Mouse (Mus musculus): ENCODE measurements around the gene Zfp277. TPM values are rescaled to one million over a fixed set of nuclear protein-coding genes. Genes with fewer than 3 reads are reported as not detected.
A peak's percentile ranks its signal among the peaks of the same experiment; 100 is the strongest.

Gene Zfp277
- polyA plus RNA-seq, 1 experiment, result 1.5 TPM

DNA sequence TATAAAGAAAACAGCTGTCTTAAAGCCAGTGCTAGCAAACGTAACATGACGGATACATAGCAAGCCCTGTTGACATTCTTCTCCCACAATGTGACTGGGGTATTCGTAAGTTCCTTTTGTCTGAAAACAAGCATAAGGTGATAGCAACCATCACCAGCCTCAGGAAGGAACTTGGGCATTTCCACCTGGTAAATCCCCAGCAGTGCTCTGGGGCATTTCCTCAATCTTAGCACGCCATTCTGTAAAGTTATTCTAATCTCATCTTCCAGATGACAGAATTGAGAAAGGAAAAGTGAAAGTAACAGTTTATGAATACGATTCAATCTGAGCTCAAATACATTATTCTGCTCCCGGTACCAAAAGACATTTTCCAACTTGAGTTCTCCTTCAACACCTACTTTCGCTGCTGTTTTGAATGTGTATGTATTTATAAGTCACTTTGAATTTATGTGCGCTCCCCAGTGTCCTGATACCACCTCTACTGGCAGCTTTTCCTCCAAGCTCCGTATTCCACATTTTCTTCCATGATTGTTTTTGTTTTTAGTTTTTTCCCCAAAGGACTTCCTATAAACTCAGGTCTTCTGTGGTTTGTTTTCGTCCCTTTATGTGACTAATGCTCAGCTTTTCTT lies 64.4 kb downstream of the Zfp277 start:
- H3K27me3 ChIP-seq (replicated peaks), result no peaks in the 10 kb centered on the region
- H3K4me1 ChIP-seq, result peaks cover 18% of the 10 kb centered on the region
- no peaks in the 10 kb centered on the region for H3K9me3 ChIP-seq
- H3K4me3 ChIP-seq (replicated peaks), result peak overlapping the region; percentile 81
- H3K36me3 ChIP-seq (replicated peaks; ENCODE audit: low read length), result peaks cover 11% of the 10 kb centered on the region
- TF ChIP-seq GATA1 (IDR thresholded peaks at IDR 0.05; ENCODE audit: borderline replicate concordance, low read length), result no peak
- no peak for TF ChIP-seq FLI1 (IDR thresholded peaks at IDR 0.05; ENCODE audit: low read length)

DNA sequence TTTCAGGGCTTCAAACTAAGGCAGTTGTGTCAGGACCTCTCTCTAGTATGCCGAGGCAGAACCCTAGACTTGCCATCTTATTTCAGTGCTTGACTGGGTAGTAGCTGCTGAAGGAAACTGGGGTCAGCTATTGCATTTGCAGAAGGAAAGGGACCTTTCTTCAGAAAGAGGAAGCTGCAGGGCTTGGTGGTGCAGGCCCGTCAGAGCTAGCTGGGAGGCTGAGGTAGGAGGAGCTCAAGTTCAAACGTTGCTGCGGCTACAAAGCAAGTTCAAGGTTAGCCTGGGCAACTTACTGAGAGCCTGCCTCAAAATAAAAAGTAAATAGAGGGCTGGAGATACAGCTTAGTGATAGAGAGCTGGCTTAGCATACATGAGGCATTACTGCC lies 66.2 kb downstream of the Zfp277 start:
- Histone ChIP-seq H3K9me3 (no peaks in the 10 kb centered on the region), H3K27me3 (replicated peaks) (no peaks in the 10 kb centered on the region), H3K4me3 (replicated peaks) (no peak overlapping the region), H3K4me1 (peaks cover 18% of the 10 kb centered on the region), H3K36me3 (replicated peaks; ENCODE audit: low read length) (peaks cover 11% of the 10 kb centered on the region)
- TF ChIP-seq GATA1 (IDR thresholded peaks at IDR 0.05; ENCODE audit: borderline replicate concordance, low read length) (no peak), FLI1 (IDR thresholded peaks at IDR 0.05; ENCODE audit: low read length) (no peak)

DNA sequence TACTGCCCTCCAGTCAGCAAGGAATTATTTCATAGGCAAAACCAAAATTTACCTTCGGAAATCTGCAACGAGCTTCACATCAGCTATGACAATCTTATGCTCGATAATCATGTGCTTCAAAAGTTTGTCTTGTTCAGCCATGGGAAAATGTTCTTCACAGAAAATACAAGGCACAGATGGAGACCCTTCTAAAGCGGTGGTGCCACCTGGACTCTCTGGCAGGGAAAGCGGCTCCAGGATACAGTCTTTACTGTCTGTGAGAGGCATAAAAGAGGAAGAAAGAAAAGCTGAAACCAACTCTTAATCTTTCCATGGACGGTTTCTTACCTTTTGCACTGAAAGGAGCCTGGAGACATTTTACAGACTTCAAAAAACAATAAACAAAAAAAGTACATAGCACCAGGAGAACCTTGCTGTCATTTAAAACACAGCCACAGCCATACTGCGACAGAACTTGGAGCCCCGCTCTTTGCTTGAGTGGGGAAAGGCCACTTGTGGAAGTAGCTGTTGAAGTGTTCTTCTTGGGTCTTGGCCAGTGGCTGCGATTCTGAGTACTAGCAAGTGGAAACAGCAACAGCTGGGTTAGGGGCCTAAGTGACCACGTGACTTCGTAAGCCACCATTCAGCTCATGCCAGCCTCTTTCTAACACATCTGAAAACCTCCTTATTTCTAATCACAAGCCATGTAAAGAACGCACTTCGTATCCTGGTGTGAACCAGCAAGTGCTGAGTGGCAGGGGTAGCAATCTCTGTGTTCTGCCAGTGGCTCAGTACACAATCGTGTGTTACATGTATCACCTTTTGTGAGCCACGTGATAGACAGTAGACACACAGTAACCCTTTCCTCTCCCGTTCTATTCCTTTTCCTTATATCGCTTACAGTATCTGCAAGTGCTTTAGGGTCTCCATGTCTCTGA lies 66.8 kb downstream of the Zfp277 start:
- Histone ChIP-seq H3K4me3 (replicated peaks) (no peak overlapping the region), H3K9me3 (no peaks in the 10 kb centered on the region), H3K4me1 (peaks cover 18% of the 10 kb centered on the region), H3K36me3 (replicated peaks; ENCODE audit: low read length) (peaks cover 11% of the 10 kb centered on the region), H3K27me3 (replicated peaks) (no peaks in the 10 kb centered on the region)
- TF ChIP-seq GATA1 (IDR thresholded peaks at IDR 0.05; ENCODE audit: borderline replicate concordance, low read length), result no peak
- TF ChIP-seq FLI1 (IDR thresholded peaks at IDR 0.05; ENCODE audit: low read length), result no peak

DNA sequence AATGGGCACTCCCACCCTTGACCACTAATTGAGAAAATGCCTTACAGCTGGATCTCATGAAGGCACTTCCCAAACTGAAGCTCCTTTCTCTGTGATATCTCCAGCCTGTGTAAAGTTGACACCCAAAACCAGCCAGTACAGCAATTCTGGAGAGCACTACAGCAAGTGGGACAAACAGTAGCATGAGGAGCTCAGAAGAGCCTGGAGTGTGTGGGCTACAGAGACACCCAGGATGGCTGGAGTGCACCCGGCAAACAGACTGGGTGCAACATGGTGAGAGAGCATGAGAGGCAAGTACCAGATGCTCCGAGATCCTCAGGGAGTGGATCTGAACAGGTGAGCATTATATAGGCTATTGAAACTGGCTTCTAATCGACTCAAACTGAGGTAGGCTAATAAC lies 93.8 kb downstream of the Zfp277 start:
- no peaks in the 10 kb centered on the region for H3K4me1 ChIP-seq
- peaks cover 5% of the 10 kb centered on the region for H3K36me3 ChIP-seq (replicated peaks; ENCODE audit: low read length)
- no peaks in the 10 kb centered on the region for H3K9me3 ChIP-seq
- no peak overlapping the region for H3K4me3 ChIP-seq (replicated peaks)
- no peak for TF ChIP-seq GATA1 (IDR thresholded peaks at IDR 0.05; ENCODE audit: borderline replicate concordance, low read length)
- TF ChIP-seq FLI1 (IDR thresholded peaks at IDR 0.05; ENCODE audit: low read length), result no peak
- H3K27me3 ChIP-seq (replicated peaks), result no peaks in the 10 kb centered on the region

DNA sequence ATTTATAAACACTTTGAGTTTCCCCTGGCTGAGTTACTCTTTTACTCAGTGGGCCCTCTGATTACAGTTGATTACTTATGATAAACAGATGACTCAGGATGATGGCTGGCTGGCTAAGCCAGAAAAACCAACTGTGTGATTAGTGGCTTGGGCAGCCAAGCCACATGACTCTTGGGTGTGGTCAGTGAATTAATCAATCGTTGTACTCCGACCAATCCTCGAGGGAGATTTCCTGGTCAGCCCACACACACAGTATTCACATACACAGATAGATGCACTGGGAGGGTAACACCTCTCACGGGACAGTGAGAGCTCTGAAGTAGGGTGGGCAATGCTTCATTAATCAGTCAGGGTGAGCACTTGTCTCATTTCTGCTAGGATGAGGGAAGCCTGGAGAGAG lies 97.5 kb downstream of the Zfp277 start:
- Histone ChIP-seq H3K4me1 (no peaks in the 10 kb centered on the region), H3K36me3 (replicated peaks; ENCODE audit: low read length) (peaks cover 5% of the 10 kb centered on the region), H3K4me3 (replicated peaks) (no peak overlapping the region), H3K9me3 (no peaks in the 10 kb centered on the region), H3K27me3 (replicated peaks) (no peaks in the 10 kb centered on the region)
- TF ChIP-seq GATA1 (IDR thresholded peaks at IDR 0.05; ENCODE audit: borderline replicate concordance, low read length) (no peak), FLI1 (IDR thresholded peaks at IDR 0.05; ENCODE audit: low read length) (no peak)

DNA sequence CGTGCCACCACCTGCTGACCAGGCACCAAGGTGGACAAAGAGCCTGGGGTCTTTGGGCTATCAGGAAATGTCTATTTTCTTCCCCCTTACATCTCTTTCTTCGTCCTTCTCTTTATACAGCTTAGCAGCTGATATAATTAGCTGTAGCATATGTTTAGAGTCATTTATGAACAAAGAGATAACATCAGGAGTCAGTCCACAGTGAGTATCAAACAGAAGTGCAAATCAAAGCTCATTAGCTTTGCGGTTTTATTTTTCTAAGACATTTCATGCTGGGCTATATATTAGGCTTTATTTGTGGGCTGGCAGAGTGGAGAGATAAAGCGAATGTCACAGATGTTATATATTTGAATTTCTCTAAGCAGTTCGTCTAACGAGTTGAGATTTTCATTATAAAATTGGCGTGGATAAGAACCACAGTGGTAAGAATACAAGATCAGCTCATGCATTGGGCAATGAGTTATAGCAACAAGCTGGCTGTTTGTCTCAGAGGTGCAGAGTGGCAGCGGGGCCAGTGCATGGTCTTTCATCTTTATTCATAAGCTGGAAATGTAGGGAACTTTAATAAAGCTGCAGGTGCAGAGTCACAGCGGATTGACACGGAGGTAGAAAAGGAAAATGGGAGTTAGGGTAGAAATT lies 98.5 kb downstream of the Zfp277 start:
- Histone ChIP-seq H3K9me3 (no peaks in the 10 kb centered on the region), H3K4me3 (replicated peaks) (no peak overlapping the region), H3K4me1 (no peaks in the 10 kb centered on the region), H3K36me3 (replicated peaks; ENCODE audit: low read length) (peaks cover 5% of the 10 kb centered on the region), H3K27me3 (replicated peaks) (no peaks in the 10 kb centered on the region)
- TF ChIP-seq FLI1 (IDR thresholded peaks at IDR 0.05; ENCODE audit: low read length) (no peak), GATA1 (IDR thresholded peaks at IDR 0.05; ENCODE audit: borderline replicate concordance, low read length) (no peak)

DNA sequence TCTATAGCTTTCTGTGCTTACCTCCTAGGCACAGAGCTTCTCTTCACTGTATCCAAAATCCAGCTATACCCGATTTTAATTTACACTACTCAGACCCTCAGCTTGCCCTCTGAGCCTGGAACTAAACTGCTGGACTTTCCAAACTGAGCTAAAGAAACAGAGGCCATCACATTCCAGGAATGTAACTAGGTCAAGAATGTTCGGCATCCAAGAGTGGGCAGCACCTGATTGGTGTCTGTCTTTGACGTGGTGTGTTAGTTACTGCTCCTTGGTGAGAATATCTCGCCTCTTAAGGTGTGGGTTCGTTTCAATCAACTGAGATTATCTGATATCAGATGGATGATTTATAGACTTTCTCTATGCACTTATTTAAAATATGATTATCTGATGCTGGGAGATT lies 104.3 kb downstream of the Zfp277 start:
- no peaks in the 10 kb centered on the region for H3K9me3 ChIP-seq
- no peaks in the 10 kb centered on the region for H3K27me3 ChIP-seq (replicated peaks)
- H3K4me3 ChIP-seq (replicated peaks), result no peak overlapping the region
- no peaks in the 10 kb centered on the region for H3K4me1 ChIP-seq
- TF ChIP-seq GATA1 (IDR thresholded peaks at IDR 0.05; ENCODE audit: borderline replicate concordance, low read length), result no peak
- no peaks in the 10 kb centered on the region for H3K36me3 ChIP-seq (replicated peaks; ENCODE audit: low read length)

DNA sequence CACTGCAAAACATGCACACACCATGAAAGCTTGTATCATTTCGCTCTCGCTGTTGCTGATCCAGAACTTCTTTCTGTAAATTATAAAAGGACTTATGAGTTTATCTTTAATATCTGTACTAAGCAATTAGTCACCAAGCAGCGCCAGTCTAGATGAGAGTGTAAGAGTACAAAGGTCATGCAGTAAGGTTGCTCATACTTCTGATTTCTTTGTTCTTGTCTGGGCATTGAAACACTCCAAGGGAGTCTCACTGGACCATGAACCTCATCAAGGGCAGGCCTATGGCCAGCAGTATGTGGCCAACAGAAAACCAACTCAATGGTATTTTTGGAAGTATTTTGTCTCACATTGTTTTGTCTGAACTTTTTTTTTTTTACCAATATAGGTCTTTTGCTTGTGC lies 110.4 kb downstream of the Zfp277 start:
- Histone ChIP-seq H3K36me3 (replicated peaks; ENCODE audit: low read length) (peaks cover 9% of the 10 kb centered on the region), H3K4me3 (replicated peaks) (no peak overlapping the region), H3K9me3 (no peaks in the 10 kb centered on the region), H3K27me3 (replicated peaks) (no peaks in the 10 kb centered on the region), H3K4me1 (no peaks in the 10 kb centered on the region)
- TF ChIP-seq FLI1 (IDR thresholded peaks at IDR 0.05; ENCODE audit: low read length) (no peak), GATA1 (IDR thresholded peaks at IDR 0.05; ENCODE audit: borderline replicate concordance, low read length) (no peak)

DNA sequence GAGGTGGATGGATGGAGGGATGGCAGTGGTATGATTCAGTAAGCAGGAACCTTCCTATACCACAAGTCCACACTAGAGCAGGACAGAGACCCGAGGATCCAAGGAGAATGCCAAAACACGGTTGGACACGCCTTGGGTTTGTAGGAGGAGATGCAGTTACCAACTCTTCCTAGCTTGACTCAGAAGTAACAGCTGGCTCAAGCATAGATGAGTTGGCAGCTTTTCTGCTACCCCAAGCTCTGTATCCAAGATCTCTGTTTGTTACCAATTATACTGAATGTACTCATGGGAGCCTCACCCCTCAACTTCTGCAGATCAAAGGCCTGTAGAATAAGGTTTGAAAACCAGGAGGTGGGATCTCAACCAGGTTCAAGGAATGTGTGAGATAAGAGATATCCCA lies 114.2 kb downstream of the Zfp277 start:
- no peak overlapping the region for H3K4me3 ChIP-seq (replicated peaks)
- H3K36me3 ChIP-seq (replicated peaks; ENCODE audit: low read length), result peaks cover 22% of the 10 kb centered on the region
- no peaks in the 10 kb centered on the region for H3K27me3 ChIP-seq (replicated peaks)
- H3K9me3 ChIP-seq, result no peaks in the 10 kb centered on the region
- H3K4me1 ChIP-seq, result no peaks in the 10 kb centered on the region
- TF ChIP-seq FLI1 (IDR thresholded peaks at IDR 0.05; ENCODE audit: low read length) (no peak), GATA1 (IDR thresholded peaks at IDR 0.05; ENCODE audit: borderline replicate concordance, low read length) (no peak)
